Mouse (Mus musculus): ENCODE data around the gene Lgals1.
A peak's percentile ranks its signal among the peaks of the same experiment; 100 is the strongest.

Lgals1 gene

GRCm38 (mm10) chr15:78913632-78914090 is 12.9 kb upstream of the Lgals1 start, which contains the start of gene Pdxp:
Gene Pdxp, plus strand, starts transcription at chr15:78913919.
- peak; percentile 99 for DNase-seq

- peak; percentile 81 for DNase-seq
Observed at GRCm38 (mm10) chr15:78914091-78914822, 12.3 kb upstream of the Lgals1 start.

GRCm38 (mm10) chr15:78914823-78915659 is 11.5 kb upstream of the Lgals1 start:
- DNase-seq = peak; percentile 75

- peak; percentile 92 for DNase-seq
Observed at GRCm38 (mm10) chr15:78915660-78916017, 10.9 kb upstream of the Lgals1 start.

GRCm38 (mm10) chr15:78916052-78916826 is 10.3 kb upstream of the Lgals1 start:
- peak; percentile 80 for DNase-seq

- no peak for DNase-seq
Observed at GRCm38 (mm10) chr15:78918126-78918525, 8.4 kb upstream of the Lgals1 start.

- DNase-seq = no peak
Observed at GRCm38 (mm10) chr15:78919914-78920313, 6.6 kb upstream of the Lgals1 start.

GRCm38 (mm10) chr15:78922700-78923099 is 3.8 kb upstream of the Lgals1 start:
- DNase-seq = no peak

GRCm38 (mm10) chr15:78923585-78923984 is 2.9 kb upstream of the Lgals1 start:
- no peak for DNase-seq

- no peak for DNase-seq
Observed at GRCm38 (mm10) chr15:78925129-78925528, 1.4 kb upstream of the Lgals1 start.

GRCm38 (mm10) chr15:78927021-78927787 is 679 bp downstream of the Lgals1 start:
- no peak for DNase-seq

- DNase-seq = no peak
Observed at GRCm38 (mm10) chr15:78927788-78928457, 1.4 kb downstream of the Lgals1 start.

GRCm38 (mm10) chr15:78928539-78928938 is 2.0 kb downstream of the Lgals1 start:
- no peak for DNase-seq

- DNase-seq = no peak
Observed at GRCm38 (mm10) chr15:78930192-78930706, 3.7 kb downstream of the Lgals1 start.

- DNase-seq = no peak
Observed at GRCm38 (mm10) chr15:78930801-78931426, 4.4 kb downstream of the Lgals1 start.

GRCm38 (mm10) chr15:78931577-78931976 is 5.1 kb downstream of the Lgals1 start:
- no peak for DNase-seq

- peak; percentile 90 for DNase-seq
Observed at GRCm38 (mm10) chr15:78934784-78935320, 8.3 kb downstream of the Lgals1 start, which contains the start of gene Nol12. Gene Nol12, plus strand, starts transcription at chr15:78934933.

GRCm38 (mm10) chr15:78936403-78936802 is 9.9 kb downstream of the Lgals1 start:
- no peak for DNase-seq

- no peak for DNase-seq
Observed at GRCm38 (mm10) chr15:78937311-78937710, 10.8 kb downstream of the Lgals1 start.

- DNase-seq = no peak
Observed at GRCm38 (mm10) chr15:78937963-78938362, 11.4 kb downstream of the Lgals1 start.

GRCm38 (mm10) chr15:78940325-78940724 is 13.8 kb downstream of the Lgals1 start:
- DNase-seq = no peak
